Mouse (Mus musculus) induced T-regulatory cell, adult 2 months (primary cell): ENCODE measurements around the gene Tubg2.

ENCODE experiments used
- DNase-seq: peaks from one replicate; pipeline ENCODE4 v3.0.0-alpha.2; 2012; ENCODE audit warnings: low read depth

Tubg2 gene

GRCm38 (mm10) chr11:101194643-101195042 is 38.9 kb downstream of the Tubg2 start:
- DNase-seq: peak; percentile 67

- no peak for DNase-seq
These were observed 39.4 kb downstream of the Tubg2 start for GRCm38 (mm10) chr11:101195101-101195500.

GRCm38 (mm10) chr11:101195571-101195970 is 39.9 kb downstream of the Tubg2 start:
- no peak for DNase-seq

- peak; percentile 84 for DNase-seq
These were observed 40.5 kb downstream of the Tubg2 start for GRCm38 (mm10) chr11:101196175-101196574.

- peak; percentile 47 for DNase-seq
These were observed 43.8 kb downstream of the Tubg2 start for GRCm38 (mm10) chr11:101199555-101199954.

- DNase-seq: peak; percentile 78
These were observed 45.3 kb downstream of the Tubg2 start for GRCm38 (mm10) chr11:101200986-101201385.
